Mouse (Mus musculus) CH12.LX (cell line): ENCODE data around the gene Srsf2.

Source experiments
- CTCF ChIP-seq, 2 experiments: IDR thresholded peaks in 1 of 2; conservative IDR thresholded peaks in 1 of 2; 2 replicates each; pipeline ENCODE4 v1.5.1; 2011 to 2012; ENCODE audit warnings: low read depth in 2 of 2, low read length in 2 of 2, improper control_type of control experiment in 1 of 2, inconsistent platforms in 1 of 2, mild to moderate bottlenecking in 1 of 2, moderate library complexity in 1 of 2
- ETS1 ChIP-seq: conservative IDR thresholded peaks from 2 replicates; pipeline ENCODE4 v1.6.1; 2012; ENCODE audit warnings: low read depth, mild to moderate bottlenecking, inconsistent platforms, low read length, improper control_type of control experiment, moderate library complexity
- POLR2A ChIP-seq: IDR thresholded peaks from 2 replicates; pipeline ENCODE4 v1.6.1; 2011; ENCODE audit warnings: low read depth, mild to moderate bottlenecking, improper control_type of control experiment, low read length

GRCm38 (mm10) chr11:116836283-116836682 is 16.6 kb downstream of the Srsf2 start:
- TF ChIP-seq ETS1 (no peak), POLR2A (no peak), CTCF (conservative IDR thresholded peaks at IDR 0.05 in 1 of 2, IDR thresholded peaks at IDR 0.05 in 1 of 2; ENCODE audit: low read depth in 2 of 2, low read length in 2 of 2) (no peak)
